Mouse (Mus musculus): ENCODE measurements around the gene Fam178b. TPM values are rescaled to one million over a fixed set of nuclear protein-coding genes. Genes with fewer than 3 reads are reported as not detected.

Fam178b gene
- total RNA-seq (2023), result not detected in 4 replicates

GRCm38 (mm10) chr1:36682620-36683355 is at the start of gene Fam178b:
Fam178b (minus strand) TSS chr1:36683183.

GRCm38 (mm10) chr1:36714311-36714710 is 31.3 kb upstream of the Fam178b start, which contains the start of gene Actr1b:
Actr1b (minus strand) TSS chr1:36714422.

DNA sequence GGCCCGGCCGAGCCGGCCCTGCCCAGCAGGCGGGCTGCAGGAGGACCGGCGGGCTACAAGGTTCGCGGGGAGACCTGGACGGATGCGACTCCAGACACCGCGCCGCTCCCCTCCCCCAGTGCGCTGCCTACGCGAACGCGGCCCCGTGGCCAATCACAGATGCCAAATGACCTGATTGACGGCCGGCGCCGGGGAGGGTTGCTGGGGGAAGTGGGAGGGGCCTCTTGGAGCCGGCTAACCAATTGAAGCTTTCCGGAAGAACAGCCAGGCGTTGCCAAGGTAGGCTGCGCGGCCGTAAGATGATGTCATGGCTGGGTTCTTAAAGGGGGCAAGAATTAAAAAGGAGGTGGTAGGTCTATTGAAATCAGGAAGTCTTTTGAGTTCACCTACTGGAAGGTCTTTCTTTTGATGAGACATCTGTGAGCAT is 26.9 kb upstream of the Fam178b start, which contains the start of gene 4933424G06Rik:
Gene 4933424G06Rik (plus strand): TSS at position 296 of the 427 bp plus-strand sequence.

DNA sequence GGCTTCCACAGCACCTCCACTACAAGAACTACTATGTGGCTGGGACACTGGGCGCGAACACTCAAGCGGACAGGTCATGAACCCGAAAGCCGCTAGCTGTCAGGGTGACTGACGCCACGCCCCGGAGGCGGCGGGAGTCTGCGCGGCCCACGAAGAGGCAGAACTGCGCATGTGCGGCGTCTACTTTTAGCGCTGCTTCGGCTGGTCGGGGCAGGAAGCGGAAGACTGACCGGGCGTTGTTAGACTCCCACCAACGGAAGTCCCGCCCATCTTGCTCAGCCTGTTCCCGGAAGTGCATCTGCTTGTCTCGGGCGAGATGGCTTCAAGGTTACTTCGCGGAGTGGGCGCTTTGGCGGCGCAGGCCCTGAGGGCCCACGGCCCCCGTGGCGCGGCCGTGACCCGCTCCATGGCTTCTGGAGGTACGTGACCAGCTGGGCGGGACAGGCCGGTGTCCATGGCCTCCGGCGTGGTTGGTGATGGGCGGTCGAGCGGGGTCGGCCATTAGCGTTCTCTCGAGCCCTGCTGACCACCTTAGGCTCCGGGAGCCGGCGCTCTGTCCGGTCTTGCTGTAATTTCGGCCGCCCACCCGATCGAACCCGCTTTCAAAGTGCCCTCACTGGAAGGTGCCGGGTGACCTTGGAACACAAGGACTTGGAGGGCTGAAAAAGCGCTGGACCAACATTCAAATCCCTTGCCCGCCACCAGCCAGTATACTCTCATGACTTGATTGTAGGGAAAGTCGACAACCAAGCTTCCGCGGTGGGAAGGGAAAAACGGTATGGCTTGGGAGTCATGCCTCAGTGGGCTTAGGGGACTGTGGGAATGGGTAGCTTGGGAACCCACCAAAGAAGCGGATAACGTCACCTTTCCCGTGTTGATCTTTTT is 8.5 kb upstream of the Fam178b start, which contains the start of gene Cox5b:
Gene Cox5b (plus strand): TSS at position 179 of the 885 bp plus-strand sequence.

GRCm38 (mm10) chr1:36558031-36558993 is 124.7 kb downstream of the Fam178b start, which contains the start of gene Sema4c:
Sema4c (minus strand) TSS chr1:36558349.

GRCm38 (mm10) chr1:36546888-36547471 is 136.0 kb downstream of the Fam178b start, which contains the start of gene Ankrd39:
Ankrd39 (minus strand) TSS chr1:36547445.

DNA sequence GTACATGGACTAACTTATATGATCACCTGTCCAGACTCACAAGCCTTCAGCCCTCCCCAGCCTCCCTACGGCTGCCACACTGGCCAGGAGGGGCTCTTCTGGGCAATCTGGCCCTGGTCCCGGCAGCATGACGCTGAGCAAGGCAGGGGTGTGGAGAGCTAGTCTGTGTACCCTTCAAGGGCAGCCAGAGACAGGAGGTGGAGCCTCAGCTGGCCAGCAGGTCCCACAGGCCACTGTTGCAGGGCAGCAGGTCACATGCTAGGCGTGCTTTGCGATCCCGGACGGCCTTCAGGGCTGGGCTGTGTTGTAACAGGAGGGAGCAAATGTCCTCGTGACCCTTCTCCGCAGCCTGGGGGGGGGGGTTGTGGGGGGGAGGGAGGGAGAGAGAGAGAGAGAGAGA is 143.8 kb downstream of the Fam178b start, which contains the start of gene Gm42417:
Gene Gm42417 (minus strand): TSS at position 244 of the 400 bp plus-strand sequence.

GRCm38 (mm10) chr1:36536783-36537182 is 146.2 kb downstream of the Fam178b start, which contains the start of gene Ankrd23:
Ankrd23 (minus strand) TSS chr1:36536883.

Other genes with a start within 250 kb of the Fam178b start
- 24.6 to 28.0 TPM (median 27.5 TPM) in 4 replicates for gene Lman2l, start 237.9 kb downstream of the Fam178b start, total RNA-seq (2023)
- 22.1 to 25.6 TPM (median 23.2 TPM) in 4 replicates for gene Cnnm4, start 211.6 kb downstream of the Fam178b start, total RNA-seq (2023)
- 24.6 to 31.6 TPM (median 27.0 TPM) in 4 replicates for gene Cnnm3, start 171.3 kb downstream of the Fam178b start, total RNA-seq (2023)
- 17.2 to 24.3 TPM (median 21.7 TPM) in 4 replicates for gene Ankrd23, start 146.3 kb downstream of the Fam178b start, total RNA-seq (2023)
- gene Gm42417, start 143.8 kb downstream of the Fam178b start, total RNA-seq (2023), result not detected in 4 replicates
- gene Ankrd39, start 135.7 kb downstream of the Fam178b start, total RNA-seq (2023), result 14.3 to 19.2 TPM (median 17.0 TPM) in 4 replicates
- 0.55 to 1.1 TPM in 2 of 4 replicates, not detected in the others for gene Sema4c, start 124.8 kb downstream of the Fam178b start, total RNA-seq (2023)
- 205 to 232 TPM (median 225 TPM) in 4 replicates for gene Cox5b, start 8.3 kb upstream of the Fam178b start, total RNA-seq (2023)
- gene 4933424G06Rik, start 27.0 kb upstream of the Fam178b start, total RNA-seq (2023), result not detected in 4 replicates
- gene Actr1b, start 31.2 kb upstream of the Fam178b start, total RNA-seq (2023), result 83.5 to 93.5 TPM (median 87.6 TPM) in 4 replicates
- 2.7 to 4.2 TPM (median 3.2 TPM) in 4 replicates for gene Zap70, start 78.6 kb upstream of the Fam178b start, total RNA-seq (2023)